Mouse (Mus musculus) right cerebral cortex, postnatal 14 days (tissue): ENCODE measurements around the gene Pi16.
"Not testable (repeated sequence)": the region's sequence is repeated elsewhere in the genome, so short reads cannot be mapped to it uniquely, and the experiment has no call there.

Source experiments
- DNase-seq: peaks from one replicate; pipeline ENCODE4 v3.0.0; 2022

The Pi16 gene

GRCm38 (mm10) chr17:29330671-29331410, 13.4 kb downstream of the Pi16 start:
- no peak for DNase-seq

- no peak for DNase-seq
Observed at GRCm38 (mm10) chr17:29332186-29332685, 14.8 kb downstream of the Pi16 start.

GRCm38 (mm10) chr17:29336266-29336990, 18.9 kb downstream of the Pi16 start:
- no peak for DNase-seq

GRCm38 (mm10) chr17:29337979-29338823, 20.7 kb downstream of the Pi16 start:
- no peak for DNase-seq

- DNase-seq: no peak
Observed at GRCm38 (mm10) chr17:29339170-29339768, 21.8 kb downstream of the Pi16 start.

- DNase-seq: no peak
Observed at GRCm38 (mm10) chr17:29340406-29341261, 23.2 kb downstream of the Pi16 start.

GRCm38 (mm10) chr17:29341591-29342003, 24.1 kb downstream of the Pi16 start:
- DNase-seq: peak; percentile 27

- no peak for DNase-seq
Observed at GRCm38 (mm10) chr17:29342010-29342910, 24.8 kb downstream of the Pi16 start.

GRCm38 (mm10) chr17:29343241-29343640, 25.8 kb downstream of the Pi16 start:
- DNase-seq: no peak

GRCm38 (mm10) chr17:29345272-29345671, 27.8 kb downstream of the Pi16 start:
- DNase-seq: no peak

- DNase-seq: no peak
Observed at GRCm38 (mm10) chr17:29346496-29347125, 29.1 kb downstream of the Pi16 start.

- DNase-seq: peak; percentile 67
Observed at GRCm38 (mm10) chr17:29347126-29347644, 29.7 kb downstream of the Pi16 start.

GRCm38 (mm10) chr17:29347645-29348256, 30.3 kb downstream of the Pi16 start, which contains the start of gene Mtch1:
Mtch1 (minus strand) TSS chr17:29347934.
- peak; percentile 97 for DNase-seq

GRCm38 (mm10) chr17:29348996-29349395, 31.5 kb downstream of the Pi16 start:
- no peak for DNase-seq

- DNase-seq: not testable (repeated sequence)
Observed at GRCm38 (mm10) chr17:29351056-29351455, 33.6 kb downstream of the Pi16 start.

- no peak for DNase-seq
Observed at GRCm38 (mm10) chr17:29355461-29355840, 38.0 kb downstream of the Pi16 start.

- DNase-seq: no peak
Observed at GRCm38 (mm10) chr17:29355841-29356478, 38.5 kb downstream of the Pi16 start.

GRCm38 (mm10) chr17:29356479-29356856, 39.0 kb downstream of the Pi16 start:
- DNase-seq: peak; percentile 63

GRCm38 (mm10) chr17:29356882-29357281, 39.4 kb downstream of the Pi16 start:
- DNase-seq: no peak
